Mouse (Mus musculus) cerebellum, adult 2 months (tissue): Measurements from ENCODE around the gene Katnal1. TPM values are rescaled to one million over a fixed set of nuclear protein-coding genes. Genes with fewer than 3 reads are reported as not detected.
A peak's percentile ranks its signal among the peaks of the same experiment; 100 is the strongest.

ENCODE experiments used
- DNase-seq, 2 experiments: peaks; one replicate each; pipeline ENCODE4 v3.0.0; 2021
- H3K27ac ChIP-seq: fragments of 200-500 bp; 2 replicates; pipeline ENCODE4 v1.5.1; 2012; ENCODE audit warnings: low read length, control low read depth, inconsistent platforms; ENCODE audit not compliant: insufficient read depth
- H3K27me3 ChIP-seq: fragments of 200-500 bp; 2 replicates; pipeline ENCODE4 v1.6.1; 2012; ENCODE audit warnings: inconsistent platforms, mild to moderate bottlenecking, low read length, moderate library complexity; ENCODE audit not compliant: control insufficient read depth, insufficient read depth
- H3K4me1 ChIP-seq: fragments of 200-500 bp; 2 replicates; pipeline ENCODE4 v1.6.1; 2011; ENCODE audit warnings: low read length; ENCODE audit not compliant: control insufficient read depth, insufficient read depth
- H3K4me3 ChIP-seq: fragments of 200-500 bp; replicated peaks from 2 replicates; pipeline ENCODE3; 2011; ENCODE audit warnings: mild to moderate bottlenecking, low read depth, low read length, control low read depth; ENCODE audit not compliant: insufficient read depth
- CTCF ChIP-seq: fragments of 200-500 bp; IDR thresholded peaks from 2 replicates; pipeline ENCODE4 v1.5.1; 2011; ENCODE audit warnings: low read depth, mild to moderate bottlenecking, control low read depth, low read length, moderate library complexity, borderline replicate concordance; ENCODE audit not compliant: insufficient read depth
- POLR2A ChIP-seq: fragments of 200-500 bp; IDR thresholded peaks from 2 replicates; pipeline ENCODE4 v1.6.1; 2011; ENCODE audit warnings: low read length, control low read depth, borderline replicate concordance; ENCODE audit not compliant: insufficient read depth
- whole genome bisulfite sequencing: fragments of 180-500 bp; shearing (Covaris S2); methylation state at CpG from one replicate; pipeline ENCODE4 v1.1.7; 2018; 5-methylcytosine and 5-hydroxymethylcytosine counted together
- polyA plus RNA-seq: library from polyadenylated mRNA; depleted of rRNA; stranded (reverse); fragments of >200 nt; gene quantifications from 2 replicates; pipeline ENCODE4 v1.2.3, GENCODE M21; 2012

Katnal1 gene
- polyA plus RNA-seq, 1 experiment: 41.0 TPM

GRCm38 (mm10) chr5:148934457-148934856, 5.3 kb upstream of the Katnal1 start:
- no peaks in the 10 kb centered on the region for H3K4me1 ChIP-seq
- 49% methylated on average over 6 of the region's 6 CpGs for WGBS
- DNase-seq: no peak
- no peak overlapping the region for H3K4me3 ChIP-seq
- no peaks in the 10 kb centered on the region for H3K27me3 ChIP-seq
- TF ChIP-seq POLR2A (no peak), CTCF (no peak)
- no peak overlapping the region for H3K27ac ChIP-seq

DNA sequence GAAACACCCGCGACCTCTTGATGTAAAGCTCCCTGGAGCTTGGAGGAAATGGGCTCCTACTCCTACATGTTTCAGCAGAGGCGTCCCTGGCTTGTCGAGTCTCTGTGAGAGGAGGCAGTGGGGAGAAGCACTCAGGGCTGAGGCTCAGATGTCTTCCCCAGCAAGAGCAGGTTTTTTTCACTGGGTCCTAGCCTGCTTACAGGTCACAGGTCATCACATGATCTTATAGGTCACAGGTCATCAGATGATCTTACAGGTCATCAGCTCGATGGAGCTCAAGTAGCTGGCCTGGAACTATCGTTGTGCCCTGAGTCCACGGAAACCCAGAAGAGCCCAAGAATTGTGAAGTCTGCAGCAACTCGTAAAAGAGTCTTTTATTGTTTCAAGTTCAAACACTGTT, 4.6 kb upstream of the Katnal1 start:
- Histone ChIP-seq H3K27me3 (no peaks in the 10 kb centered on the region), H3K4me1 (no peaks in the 10 kb centered on the region), H3K4me3 (no peak overlapping the region), H3K27ac (no peak overlapping the region)
- no peak for DNase-seq
- 80% methylated on average over 8 of the region's 8 CpGs for WGBS
- TF ChIP-seq POLR2A (no peak), CTCF (no peak)

GRCm38 (mm10) chr5:148931301-148931700, 2.2 kb upstream of the Katnal1 start:
- Histone ChIP-seq H3K27me3 (no peaks in the 10 kb centered on the region), H3K4me1 (no peaks in the 10 kb centered on the region), H3K27ac (no peak overlapping the region), H3K4me3 (no peak overlapping the region)
- DNase-seq: no peak
- TF ChIP-seq POLR2A: no peak
- no peak for TF ChIP-seq CTCF
- WGBS: 73% methylated on average over 1 of the region's 1 CpGs

- peak; percentile 96 for DNase-seq
- Histone ChIP-seq H3K4me1 (no peaks in the 10 kb centered on the region), H3K4me3 (peak overlapping the region; percentile 62), H3K27ac (peak overlapping the region; percentile 55), H3K27me3 (no peaks in the 10 kb centered on the region)
- WGBS: under 1% methylated on average over 69 of the region's 69 CpGs
- TF ChIP-seq CTCF: no peak
- TF ChIP-seq POLR2A: peak; percentile 52; the same call in 1 of the 2 replicates
Measured at GRCm38 (mm10) chr5:148928382-148929115, 571 bp downstream of the Katnal1 start.

DNA sequence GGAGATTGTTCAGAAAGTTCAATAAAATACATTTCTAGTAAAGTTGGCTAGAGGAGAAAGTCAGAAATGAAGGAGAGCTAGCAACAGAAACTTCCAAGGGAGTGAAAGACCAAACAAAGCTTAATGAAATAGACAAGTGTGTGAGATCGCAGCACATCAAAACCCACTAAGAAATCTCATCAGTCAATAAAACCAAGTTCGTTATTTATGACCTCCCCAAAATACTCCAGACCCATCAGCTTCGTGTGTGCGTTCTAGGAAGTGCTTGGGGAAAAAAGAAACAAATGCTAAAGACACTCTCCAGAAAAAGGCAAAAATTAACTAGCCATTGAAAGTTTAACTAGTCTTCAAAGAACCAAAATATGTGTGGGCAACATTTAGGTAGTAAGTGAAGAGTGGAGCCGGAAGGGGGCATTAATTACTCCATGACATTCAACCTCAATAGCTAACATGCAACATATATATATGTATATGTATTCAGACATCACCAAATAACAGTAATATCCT, 1.4 kb downstream of the Katnal1 start:
- Histone ChIP-seq H3K4me1 (no peaks in the 10 kb centered on the region), H3K27ac (no peak overlapping the region), H3K27me3 (no peaks in the 10 kb centered on the region), H3K4me3 (peak overlapping the region; percentile 62)
- DNase-seq: no peak
- 23% methylated on average over 5 of the region's 5 CpGs for WGBS
- TF ChIP-seq CTCF (no peak), POLR2A (no peak)

DNA sequence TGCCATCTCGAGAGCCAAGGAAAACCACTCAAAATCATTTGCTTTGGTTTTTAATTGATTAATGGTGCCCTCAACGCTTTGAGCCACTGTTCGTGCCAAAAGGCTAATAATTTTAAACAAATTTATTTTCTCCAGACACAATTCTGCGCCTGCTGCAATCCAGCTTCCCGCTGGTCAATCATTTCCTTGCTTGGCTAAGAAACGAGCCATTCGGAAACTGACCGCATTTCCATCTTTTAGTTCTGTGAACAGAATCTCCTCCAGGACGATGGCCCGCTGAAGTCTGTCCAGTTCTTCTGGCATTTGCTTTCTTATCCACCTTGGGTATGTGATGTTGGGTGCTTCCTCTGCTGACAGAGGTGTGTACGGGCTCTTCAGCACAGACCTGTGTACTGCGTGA, 4.5 kb downstream of the Katnal1 start:
- 91% methylated on average over 12 of the region's 12 CpGs for WGBS
- TF ChIP-seq POLR2A: no peak
- no peak for TF ChIP-seq CTCF
- no peak for DNase-seq
- Histone ChIP-seq H3K4me3 (no peak overlapping the region), H3K4me1 (no peaks in the 10 kb centered on the region), H3K27ac (no peak overlapping the region), H3K27me3 (no peaks in the 10 kb centered on the region)

GRCm38 (mm10) chr5:148924051-148924450, 5.1 kb downstream of the Katnal1 start:
- Histone ChIP-seq H3K4me3 (no peak overlapping the region), H3K4me1 (no peaks in the 10 kb centered on the region), H3K27ac (no peak overlapping the region), H3K27me3 (no peaks in the 10 kb centered on the region)
- no peak for DNase-seq
- TF ChIP-seq POLR2A (no peak), CTCF (no peak)
- 93% methylated on average over 9 of the region's 9 CpGs for WGBS

DNA sequence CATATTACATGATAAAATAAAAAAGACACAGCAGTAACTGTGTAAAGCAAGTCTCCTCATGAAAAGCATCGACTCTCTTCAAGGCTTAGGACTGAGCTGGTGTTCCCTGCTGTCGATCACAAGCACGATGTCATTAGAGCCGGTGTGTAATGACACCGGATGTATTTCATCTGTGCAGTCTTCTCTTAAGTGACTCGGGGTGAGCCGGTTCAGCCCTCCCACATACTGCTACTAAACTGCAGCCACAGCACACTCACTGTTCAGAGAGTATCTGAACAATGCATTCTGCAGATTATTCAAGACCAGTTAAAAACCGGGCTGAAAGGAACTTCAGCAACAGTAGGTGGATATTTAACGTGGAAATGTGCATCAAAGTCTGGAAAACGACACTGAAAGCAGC, 5.7 kb downstream of the Katnal1 start:
- DNase-seq: no peak
- 83% methylated on average over 10 of the region's 10 CpGs for WGBS
- TF ChIP-seq CTCF (no peak), POLR2A (no peak)
- Histone ChIP-seq H3K27ac (no peak overlapping the region), H3K4me1 (no peaks in the 10 kb centered on the region), H3K27me3 (no peaks in the 10 kb centered on the region), H3K4me3 (no peak overlapping the region)
